Mouse (Mus musculus) mesoderm, embryonic 11.5 days (tissue): ENCODE measurements around the gene Vapb.

ENCODE experiments used
- DNase-seq: peaks from one replicate; pipeline ENCODE4 v3.0.0-alpha.2; 2012; ENCODE audit warnings: low read depth, low spot score

Gene Vapb

GRCm38 (mm10) chr2:173734426-173734825 lies 2.9 kb upstream of the Vapb start:
- no peak for DNase-seq

- no peak for DNase-seq
Observed at GRCm38 (mm10) chr2:173738232-173738631, 921 bp downstream of the Vapb start.

GRCm38 (mm10) chr2:173739107-173739506 lies 1.8 kb downstream of the Vapb start:
- no peak for DNase-seq

- no peak for DNase-seq
Observed at GRCm38 (mm10) chr2:173742090-173742489, 4.8 kb downstream of the Vapb start.

- DNase-seq = no peak
Observed at GRCm38 (mm10) chr2:173742744-173743143, 5.4 kb downstream of the Vapb start.

- DNase-seq = no peak
Observed at GRCm38 (mm10) chr2:173744070-173744815, 6.9 kb downstream of the Vapb start.

GRCm38 (mm10) chr2:173748961-173749659 lies 11.8 kb downstream of the Vapb start:
- no peak for DNase-seq

GRCm38 (mm10) chr2:173755433-173756144 lies 18.3 kb downstream of the Vapb start:
- no peak for DNase-seq

GRCm38 (mm10) chr2:173757624-173758155 lies 20.4 kb downstream of the Vapb start:
- no peak for DNase-seq

- DNase-seq = no peak
Observed at GRCm38 (mm10) chr2:173760607-173761006, 23.3 kb downstream of the Vapb start.

- peak; percentile 53 for DNase-seq
Observed at GRCm38 (mm10) chr2:173764629-173765028, 27.3 kb downstream of the Vapb start.

GRCm38 (mm10) chr2:173767959-173768595 lies 30.8 kb downstream of the Vapb start:
- DNase-seq = no peak

GRCm38 (mm10) chr2:173769183-173769582 lies 31.9 kb downstream of the Vapb start:
- DNase-seq = no peak

GRCm38 (mm10) chr2:173770620-173771019 lies 33.3 kb downstream of the Vapb start:
- no peak for DNase-seq

GRCm38 (mm10) chr2:173771706-173772105 lies 34.4 kb downstream of the Vapb start:
- no peak for DNase-seq

- no peak for DNase-seq
Observed at GRCm38 (mm10) chr2:173775556-173775955, 38.2 kb downstream of the Vapb start.

- peak; percentile 58 for DNase-seq
Observed at GRCm38 (mm10) chr2:173776108-173776507, 38.8 kb downstream of the Vapb start.

- no peak for DNase-seq
Observed at GRCm38 (mm10) chr2:173780931-173781330, 43.6 kb downstream of the Vapb start.

- DNase-seq = no peak
Observed at GRCm38 (mm10) chr2:173784366-173784765, 47.1 kb downstream of the Vapb start.

GRCm38 (mm10) chr2:173784884-173785283 lies 47.6 kb downstream of the Vapb start:
- no peak for DNase-seq

- no peak for DNase-seq
Observed at GRCm38 (mm10) chr2:173789945-173790804, 52.9 kb downstream of the Vapb start.
